Mouse (Mus musculus): ENCODE measurements at regions not wholly inside any gene's neighbourhood (a gene's known extent, or its start where the extent isn't known, plus 50 kb on each side); places are given as distances from the start of the nearest gene placed in this dataset.

- DNase-seq: peak; percentile 49
These were observed 49.8 kb upstream of the Sipa1l2 start for GRCm38 (mm10) chr8:125619336-125619906.
